Mouse (Mus musculus): ENCODE data around the gene Ap1b1. TPM values are rescaled to one million over a fixed set of nuclear protein-coding genes. Genes with fewer than 3 reads are reported as not detected.

Ap1b1 gene
- polyA plus RNA-seq (2021; fragmentation: Nextera tagmentation): 94.4 and 139 TPM in 2 replicates
- long read RNA-seq, experiment 1, full-length matches to known transcripts: 1 of 39 reads
- long read RNA-seq, experiment 1, partial matches to known transcripts: 29 of 39 reads
- long read RNA-seq, experiment 1, other reads (novel, unspliced or antisense): 9 of 39 reads
- long read RNA-seq, experiment 2, full-length matches to known transcripts: 35 of 257 reads
- long read RNA-seq, experiment 2, partial matches to known transcripts: 132 of 257 reads
- long read RNA-seq, experiment 2, other reads (novel, unspliced or antisense): 90 of 257 reads

DNA sequence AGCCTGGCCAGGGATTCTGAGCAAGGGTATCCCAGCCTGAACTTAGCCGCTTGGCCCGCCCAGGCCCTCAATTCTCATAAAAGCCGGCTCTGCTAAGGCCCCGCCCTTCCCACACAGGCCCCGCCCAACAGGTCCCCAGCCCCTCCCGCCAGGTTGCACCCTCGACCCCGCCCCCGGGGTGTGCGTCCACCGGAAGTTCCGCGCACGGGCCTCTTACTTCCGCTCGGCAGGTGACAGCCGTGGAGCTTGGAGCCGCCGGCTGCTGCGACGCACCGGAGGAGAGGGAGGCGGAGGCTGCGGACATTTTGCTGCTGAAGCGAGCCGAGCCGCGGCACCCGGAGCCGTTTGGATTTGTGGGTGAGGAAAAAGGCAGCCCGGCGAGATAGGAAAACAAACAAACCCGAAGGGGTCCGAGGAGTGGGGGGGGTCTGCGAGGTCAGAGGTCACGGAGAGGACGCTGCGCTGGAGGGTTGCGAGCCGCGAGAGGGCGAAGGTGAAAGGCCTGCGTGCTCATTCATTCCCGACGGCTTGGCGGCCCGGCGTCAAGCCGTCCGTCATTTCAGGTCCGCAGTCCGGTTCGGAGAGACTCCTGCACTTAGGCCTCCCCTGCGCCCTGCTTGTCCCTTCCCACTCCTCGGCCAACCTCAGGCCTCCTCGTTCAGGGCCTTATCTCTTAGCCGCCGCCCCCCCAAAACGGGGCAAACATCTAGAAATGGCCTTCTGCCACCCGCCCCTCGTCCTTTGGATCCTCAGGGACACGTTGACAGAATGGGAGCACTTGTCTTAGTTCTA, at the start of gene Ap1b1:
Gene Ap1b1, plus strand, starts transcription at position 130 of the 792 bp plus-strand sequence.

DNA sequence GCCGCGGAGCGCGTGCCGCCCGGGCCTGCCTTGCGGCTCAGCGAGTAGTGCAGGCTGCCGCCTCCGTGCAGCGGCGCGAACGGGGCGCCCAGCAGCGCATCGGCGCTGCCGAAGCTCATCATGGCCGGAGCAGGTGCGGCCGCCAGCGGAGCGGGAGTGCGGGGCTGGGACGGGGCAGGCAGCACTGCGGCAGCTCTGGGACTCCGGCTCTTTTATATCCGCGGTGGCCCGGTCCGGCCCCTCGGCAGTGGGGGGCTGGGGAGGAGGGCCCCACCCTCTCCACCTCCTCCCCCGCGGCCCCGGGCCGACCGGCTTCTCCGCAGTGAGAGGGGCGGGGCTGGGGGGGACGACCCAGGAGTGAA, 38.8 kb upstream of the Ap1b1 start, which contains the start of gene Nefh:
Gene Nefh, minus strand, starts transcription at position 252 of the 362 bp plus-strand sequence.

DNA sequence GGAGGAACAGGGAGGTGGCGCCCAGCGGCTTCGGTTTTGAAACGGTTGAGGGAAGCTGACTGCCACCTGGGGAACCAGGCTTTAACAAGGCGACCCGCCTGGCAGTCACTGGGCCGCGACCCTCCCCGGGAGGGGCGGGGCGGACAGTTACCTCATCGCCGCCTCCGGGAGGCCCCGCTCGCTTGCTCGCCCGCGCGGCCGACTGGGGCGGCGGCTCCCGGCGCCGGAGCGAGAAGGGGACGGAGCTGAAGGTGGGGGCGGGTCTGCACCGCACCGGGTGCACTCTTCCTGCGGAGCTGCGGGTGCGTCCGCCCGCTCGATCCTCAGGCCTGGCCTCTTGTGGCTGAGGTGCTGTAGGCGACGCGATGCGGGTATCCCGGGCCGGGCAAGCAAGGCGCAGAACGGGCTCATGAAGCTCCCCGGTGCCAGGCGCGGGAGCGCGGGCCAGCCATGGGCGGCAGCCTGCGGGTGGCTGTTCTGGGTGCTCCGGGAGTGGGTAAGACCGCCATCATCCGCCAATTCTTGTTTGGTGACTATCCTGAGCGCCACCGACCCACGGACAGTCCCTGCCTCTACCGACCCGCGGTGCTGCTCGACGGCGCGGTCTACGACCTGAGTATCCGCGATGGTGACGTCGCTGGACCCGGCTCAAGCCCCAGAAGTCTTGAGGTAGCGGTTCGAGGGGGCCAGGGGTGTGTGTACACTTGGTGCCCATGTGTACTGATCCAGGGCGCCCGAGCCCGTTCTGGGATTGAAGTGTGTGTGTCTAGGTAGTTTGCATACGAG, 71.4 kb downstream of the Ap1b1 start, which contains the start of gene Rasl10a:
Gene Rasl10a, plus strand, starts transcription at position 273 of the 786 bp plus-strand sequence.

DNA sequence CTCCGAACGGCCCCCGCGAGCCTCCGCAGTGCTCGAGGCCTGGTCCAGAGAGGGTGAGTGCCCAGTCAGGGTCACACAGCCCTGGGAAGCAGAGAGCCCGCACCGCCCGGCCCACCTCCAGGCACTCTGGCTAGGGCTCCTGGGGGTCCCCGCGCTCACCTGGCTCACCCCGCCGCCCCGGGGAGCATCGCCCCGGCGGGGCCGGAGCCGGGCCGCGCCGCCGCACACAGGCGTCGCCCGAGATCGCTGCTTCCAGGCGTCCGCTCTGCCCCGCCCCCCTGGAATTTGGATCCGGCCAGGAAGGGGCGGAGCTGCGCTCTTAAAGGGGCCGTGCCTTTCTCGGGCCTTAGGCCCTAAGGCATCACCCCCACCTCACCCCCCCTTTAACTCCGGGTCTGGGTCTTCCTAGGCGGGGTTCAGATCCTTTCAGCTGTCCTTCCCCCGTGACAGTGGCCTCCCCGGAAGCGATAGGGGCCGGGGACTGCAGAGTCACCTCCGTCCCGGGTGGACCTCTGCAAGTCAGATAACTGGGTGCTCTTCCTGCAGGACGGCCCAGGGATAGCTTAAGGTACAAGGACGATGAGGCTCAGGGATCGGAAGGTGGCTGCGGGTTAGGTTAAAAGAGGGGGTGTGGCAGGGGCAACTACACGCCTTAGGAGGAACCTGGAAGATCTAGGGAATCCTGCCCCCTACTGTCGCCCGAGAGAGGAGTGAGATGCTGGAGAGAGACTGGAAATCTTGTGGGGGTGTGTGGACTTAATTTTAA, 78.6 kb downstream of the Ap1b1 start, which contains the start of gene Gas2l1:
Gene Gas2l1, minus strand, starts transcription at position 272 of the 766 bp plus-strand sequence.

Small RNA genes within 50 kb of the gene (microRNA-seq; reads per million reads assigned to microRNA genes)
- gene Gm47296: not detected

Other genes with a start within 250 kb of the Ap1b1 start
- 36.4 and 37.8 TPM in 2 replicates for gene Cabp7, start 240.0 kb upstream of the Ap1b1 start, polyA plus RNA-seq (2021; fragmentation: Nextera tagmentation)
- 18.3 and 18.7 TPM in 2 replicates for gene Nf2, start 137.3 kb upstream of the Ap1b1 start, polyA plus RNA-seq (2021; fragmentation: Nextera tagmentation)
- 102 and 117 TPM in 2 replicates for gene Nipsnap1, start 112.9 kb upstream of the Ap1b1 start, polyA plus RNA-seq (2021; fragmentation: Nextera tagmentation)
- 25.4 and 28.2 TPM in 2 replicates for gene Thoc5, start 91.5 kb upstream of the Ap1b1 start, polyA plus RNA-seq (2021; fragmentation: Nextera tagmentation)
- 12.1 and 15.7 TPM in 2 replicates for gene Nefh, start 38.8 kb upstream of the Ap1b1 start, polyA plus RNA-seq (2021; fragmentation: Nextera tagmentation)
- gene Rasl10a, start 71.3 kb downstream of the Ap1b1 start, polyA plus RNA-seq (2021; fragmentation: Nextera tagmentation): 125 and 143 TPM in 2 replicates
- gene Gas2l1, start 78.5 kb downstream of the Ap1b1 start, polyA plus RNA-seq (2021; fragmentation: Nextera tagmentation): 17.9 and 24.5 TPM in 2 replicates
- 21.3 and 23.8 TPM in 2 replicates for gene Rhbdd3, start 112.1 kb downstream of the Ap1b1 start, polyA plus RNA-seq (2021; fragmentation: Nextera tagmentation)
- 115 and 120 TPM in 2 replicates for gene Ewsr1, start 112.4 kb downstream of the Ap1b1 start, polyA plus RNA-seq (2021; fragmentation: Nextera tagmentation)
- 6.5 and 6.8 TPM in 2 replicates for gene Emid1, start 165.4 kb downstream of the Ap1b1 start, polyA plus RNA-seq (2021; fragmentation: Nextera tagmentation)